Mouse (Mus musculus): Measurements from ENCODE around the gene Hoxa7. TPM values are rescaled to one million over a fixed set of nuclear protein-coding genes. Genes with fewer than 3 reads are reported as not detected.

Hoxa7 gene
- total and polyA plus RNA-seq, 3 experiments, result 0.17 TPM; not detected in 2

DNA sequence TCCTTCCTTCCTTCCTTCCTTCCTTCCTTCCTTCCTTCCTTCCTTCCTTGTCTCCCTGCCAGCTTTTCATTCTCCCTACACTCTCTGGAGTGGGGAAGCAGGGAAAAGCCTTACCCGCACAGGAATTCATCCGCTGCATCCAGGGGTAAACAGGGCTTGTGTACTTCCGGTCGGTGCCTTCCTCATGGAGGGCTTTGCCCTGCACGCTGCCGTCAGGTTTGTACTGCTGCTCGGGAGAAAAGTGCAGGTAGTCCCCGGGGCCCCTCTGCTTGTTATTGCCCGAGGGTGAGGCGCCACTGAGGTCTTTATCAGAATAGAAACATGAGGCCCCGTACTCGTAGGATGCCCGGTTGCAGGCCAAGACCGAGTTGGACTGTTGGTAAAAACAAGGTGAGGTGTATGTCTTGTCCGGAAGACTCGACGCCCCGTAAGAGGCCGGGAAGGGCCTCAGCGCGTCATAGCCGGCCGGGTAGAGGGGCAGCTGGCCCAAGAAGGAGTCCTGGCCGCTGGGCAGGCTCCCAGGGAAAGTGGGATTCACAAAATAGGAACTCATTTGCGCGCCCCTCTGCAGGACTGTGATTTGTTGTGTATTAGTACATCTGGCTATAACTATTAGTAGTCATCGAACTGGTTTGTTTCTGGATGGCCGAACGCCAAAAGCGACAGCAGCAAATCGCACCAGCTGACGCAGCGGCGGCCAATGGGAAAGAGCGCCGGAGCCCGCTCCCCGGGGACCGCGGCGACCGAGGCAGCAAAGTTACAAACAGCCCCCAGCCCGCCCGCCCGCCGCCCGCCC, 13.4 kb downstream of the Hoxa7 start, which contains the start of gene Hoxa6:
Gene Hoxa6, minus strand, starts transcription at position 651 of the 796 bp plus-strand sequence.
- Histone ChIP-seq H3K36me3 (ENCODE audit: control insufficient read depth in 1 of 2, insufficient read depth in 2 of 2, low read length in 2 of 2) (no peaks in the 10 kb centered on the region), H3K27ac (ENCODE audit: control insufficient read depth, low read depth, low read length) (no peak within 1 kb of the TSS), H3K4me3 (ENCODE audit: control insufficient read depth in 1 of 2, insufficient read depth in 1 of 2, low read depth in 2 of 2, low read length in 2 of 2) (no peak within 1 kb of the TSS), H3K4me1 (ENCODE audit: control insufficient read depth in 1 of 2, insufficient read depth in 2 of 2, low read length in 2 of 2) (no peaks in the 10 kb centered on the region), H3K9me3 (replicated peaks; ENCODE audit: insufficient read depth, low read length) (no peaks in the 10 kb centered on the region), H3K9ac (ENCODE audit: control insufficient read depth, low read depth, low read length, poor library complexity, severe bottlenecking) (no peak within 1 kb of the TSS), H3K79me2 (ENCODE audit: control insufficient read depth, insufficient read depth, low read length, poor library complexity) (no peaks in the 10 kb centered on the region), H3K27me3 (ENCODE audit: control insufficient read depth in 1 of 2, insufficient read depth in 2 of 2, low read length in 2 of 2) (no peaks in the 10 kb centered on the region)
- TF ChIP-seq MXI1 (IDR thresholded peaks at IDR 0.05; ENCODE audit: low read depth, low read length) (no peak), MAZ (IDR thresholded peaks at IDR 0.05; ENCODE audit: low read depth, low read length) (no peak), UBTF (IDR thresholded peaks at IDR 0.05; ENCODE audit: borderline replicate concordance, insufficient read depth, low read depth, low read length) (no peak), RCOR1 (IDR thresholded peaks at IDR 0.05; ENCODE audit: low read depth, low read length) (no peak), CTCF (IDR thresholded peaks at IDR 0.05 in 2 of 3, conservative IDR thresholded peaks at IDR 0.05 in 1 of 3; ENCODE audit: control insufficient read depth in 1 of 3, insufficient read depth in 1 of 3, low read depth in 2 of 3, low read length in 3 of 3, poor library complexity in 1 of 3, severe bottlenecking in 1 of 3) (no peak), SMC3 (IDR thresholded peaks at IDR 0.05; ENCODE audit: low read depth, low read length) (no peak), MYC (IDR thresholded peaks at IDR 0.05; ENCODE audit: low read depth, low read length) (no peak), BHLHE40 (IDR thresholded peaks at IDR 0.05; ENCODE audit: borderline replicate concordance, low read depth, low read length) (no peak), POLR2AphosphoS2 (IDR thresholded peaks at IDR 0.05; ENCODE audit: low read length) (no peak), EP300 (IDR thresholded peaks at IDR 0.05; ENCODE audit: low read depth in 1 of 2, low read length in 2 of 2) (no peak), HCFC1 (IDR thresholded peaks at IDR 0.05; ENCODE audit: low read depth, low read length) (no peak), ETS1 (IDR thresholded peaks at IDR 0.05; ENCODE audit: low read depth, low read length) (no peak), ELF1 (IDR thresholded peaks at IDR 0.05; ENCODE audit: low read depth, low read length) (no peak), MAX (IDR thresholded peaks at IDR 0.05; ENCODE audit: low read length) (no peak), MAFK (IDR thresholded peaks at IDR 0.05; ENCODE audit: borderline replicate concordance, low read depth, low read length) (no peak), NELFE (IDR thresholded peaks at IDR 0.05; ENCODE audit: low read depth, low read length) (no peak), SIN3A (IDR thresholded peaks at IDR 0.05; ENCODE audit: low read length) (no peak)
- DNase-seq (ENCODE audit: low read depth, low spot score), result no peak

DNA sequence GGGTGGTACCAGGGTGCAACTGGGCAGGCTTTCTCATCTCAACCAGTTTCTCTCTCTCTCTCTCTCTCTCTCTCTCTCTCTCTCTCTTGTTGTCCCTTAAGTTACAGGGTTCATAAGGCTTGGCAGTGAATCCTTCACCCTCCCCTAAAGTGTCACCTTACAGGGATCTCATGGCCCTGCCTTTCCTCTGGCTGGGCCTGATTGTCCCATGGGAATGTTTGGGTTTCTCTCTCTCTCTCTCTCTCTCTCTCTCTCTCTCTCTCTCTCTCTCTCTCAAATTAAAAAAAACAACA, 14.0 kb downstream of the Hoxa7 start:
- Histone ChIP-seq H3K9me3 (replicated peaks; ENCODE audit: insufficient read depth, low read length) (no peaks in the 10 kb centered on the region), H3K4me1 (ENCODE audit: control insufficient read depth in 1 of 2, insufficient read depth in 2 of 2, low read length in 2 of 2) (no peaks in the 10 kb centered on the region)

More for the DNA sequence above, 14.0 kb downstream of the Hoxa7 start:
- Histone ChIP-seq H3K27ac (ENCODE audit: control insufficient read depth, low read depth, low read length) (no peak overlapping the region), H3K4me3 (ENCODE audit: control insufficient read depth in 1 of 2, insufficient read depth in 1 of 2, low read depth in 2 of 2, low read length in 2 of 2) (no peak overlapping the region), H3K27me3 (ENCODE audit: control insufficient read depth in 1 of 2, insufficient read depth in 2 of 2, low read length in 2 of 2) (no peaks in the 10 kb centered on the region), H3K9ac (ENCODE audit: control insufficient read depth, low read depth, low read length, poor library complexity, severe bottlenecking) (no peak overlapping the region), H3K79me2 (ENCODE audit: control insufficient read depth, insufficient read depth, low read length, poor library complexity) (no peaks in the 10 kb centered on the region), H3K36me3 (ENCODE audit: control insufficient read depth in 1 of 2, insufficient read depth in 2 of 2, low read length in 2 of 2) (no peaks in the 10 kb centered on the region)
- TF ChIP-seq RAD21 (IDR thresholded peaks at IDR 0.05; ENCODE audit: low read depth, low read length) (no peak), ZC3H11A (IDR thresholded peaks at IDR 0.05; ENCODE audit: low read depth, low read length) (no peak), UBTF (IDR thresholded peaks at IDR 0.05; ENCODE audit: borderline replicate concordance, insufficient read depth, low read depth, low read length) (no peak), GABPA (IDR thresholded peaks at IDR 0.05; ENCODE audit: low read depth, low read length) (no peak), MXI1 (IDR thresholded peaks at IDR 0.05; ENCODE audit: low read depth, low read length) (no peak), MYC (IDR thresholded peaks at IDR 0.05; ENCODE audit: low read depth, low read length) (no peak), POLR2AphosphoS5 (IDR thresholded peaks at IDR 0.05; ENCODE audit: borderline replicate concordance, low read depth, low read length) (no peak), BHLHE40 (IDR thresholded peaks at IDR 0.05; ENCODE audit: borderline replicate concordance, low read depth, low read length) (no peak), KAT2A (conservative IDR thresholded peaks at IDR 0.05; ENCODE audit: low read depth, low read length) (no peak), JUND (IDR thresholded peaks at IDR 0.05; ENCODE audit: low read depth, low read length) (no peak), NELFE (IDR thresholded peaks at IDR 0.05; ENCODE audit: low read depth, low read length) (no peak), MYB (IDR thresholded peaks at IDR 0.05; ENCODE audit: low read depth, low read length) (no peak), ELF1 (IDR thresholded peaks at IDR 0.05; ENCODE audit: low read depth, low read length) (no peak), SMC3 (IDR thresholded peaks at IDR 0.05; ENCODE audit: low read depth, low read length) (no peak), POLR2AphosphoS2 (IDR thresholded peaks at IDR 0.05; ENCODE audit: low read length) (no peak), CTCF (IDR thresholded peaks at IDR 0.05 in 2 of 3, conservative IDR thresholded peaks at IDR 0.05 in 1 of 3; ENCODE audit: control insufficient read depth in 1 of 3, insufficient read depth in 1 of 3, low read depth in 2 of 3, low read length in 3 of 3, poor library complexity in 1 of 3, severe bottlenecking in 1 of 3) (no peak), MAX (IDR thresholded peaks at IDR 0.05; ENCODE audit: low read length) (no peak), RCOR1 (IDR thresholded peaks at IDR 0.05; ENCODE audit: low read depth, low read length) (no peak), TBP (IDR thresholded peaks at IDR 0.05; ENCODE audit: low read depth, low read length) (no peak)
- DNase-seq (ENCODE audit: low read depth, low spot score), result no peak
